Mouse (Mus musculus): ENCODE data around the gene Gfpt1.

Gfpt1 gene

DNA sequence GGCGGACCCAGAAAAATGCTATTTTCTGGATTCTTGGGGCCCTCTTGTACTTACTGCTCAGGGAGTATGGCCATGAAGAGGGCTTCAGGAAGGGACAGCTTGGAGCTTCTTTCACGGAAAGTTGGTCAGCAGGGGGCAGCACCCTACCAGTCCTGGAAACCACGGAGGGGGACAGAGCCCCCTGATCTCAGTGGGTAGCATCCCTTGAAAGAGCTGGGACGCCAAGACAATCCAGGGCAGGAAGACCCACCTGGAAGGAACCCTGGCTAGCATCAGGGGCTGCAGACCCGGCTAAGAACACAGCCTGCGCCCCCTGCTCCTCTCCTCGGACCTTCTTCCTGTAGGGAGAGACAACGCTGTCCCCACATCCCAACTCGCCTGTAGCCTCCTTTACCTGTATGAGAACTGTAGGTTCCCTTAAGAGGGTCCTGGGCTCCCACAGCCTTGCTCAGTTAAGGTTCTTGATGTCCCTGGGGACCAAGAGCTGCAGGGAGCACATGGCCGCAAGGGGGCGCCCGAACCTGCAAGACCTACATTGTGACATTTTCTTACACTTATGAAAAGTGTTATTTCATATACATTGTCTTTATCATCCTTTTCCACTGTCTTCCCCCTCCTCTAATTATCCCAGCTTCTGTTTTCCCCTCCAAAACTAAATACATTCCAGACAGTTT is 58.8 kb downstream of the Gfpt1 start:
- DNase-seq, result peak; percentile 96

DNA sequence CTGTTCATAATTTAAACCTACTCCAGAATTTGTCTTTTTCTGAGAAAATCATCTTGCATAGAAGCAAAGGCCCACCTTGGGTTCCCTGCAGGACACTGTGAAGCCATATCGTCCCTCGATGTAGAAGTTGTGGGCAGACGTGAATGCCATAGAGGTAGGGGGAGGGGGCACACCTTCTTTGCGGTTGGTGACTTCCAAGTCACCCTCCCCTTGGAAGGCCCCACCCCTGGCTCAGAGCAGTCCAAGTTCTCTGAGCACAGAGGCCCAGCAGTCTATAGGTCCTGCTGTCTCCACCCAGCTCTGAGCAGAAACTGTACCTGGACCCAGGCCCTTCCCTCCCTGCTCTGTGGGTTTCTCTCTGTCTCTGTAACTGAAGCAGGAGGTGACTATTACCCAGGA is 59.3 kb downstream of the Gfpt1 start:
- no peak for DNase-seq

DNA sequence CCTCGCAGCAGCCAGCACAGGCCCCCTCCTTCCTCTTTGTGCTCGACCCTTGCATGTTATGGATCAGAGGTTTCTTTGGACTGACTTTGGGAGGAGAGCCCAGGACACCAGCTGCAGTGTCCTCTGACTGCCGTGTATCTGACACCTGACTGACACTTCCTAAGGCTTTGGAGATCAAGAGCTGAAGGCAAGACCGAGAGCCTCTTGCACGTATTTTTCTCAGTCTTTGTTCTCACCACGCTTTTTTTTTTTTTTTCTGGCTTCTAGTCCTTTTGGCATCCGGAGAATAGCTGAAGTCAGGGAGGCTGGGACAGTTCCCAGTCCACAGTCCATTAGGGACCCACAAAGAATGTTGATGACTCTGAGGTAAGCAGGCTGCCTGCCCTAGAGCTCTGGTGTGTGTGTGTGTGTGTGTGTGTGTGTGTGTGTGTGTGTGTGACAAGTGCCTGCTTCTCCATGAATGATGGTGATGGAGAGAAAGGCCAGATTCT is 59.8 kb downstream of the Gfpt1 start:
- DNase-seq, result peak; percentile 92

DNA sequence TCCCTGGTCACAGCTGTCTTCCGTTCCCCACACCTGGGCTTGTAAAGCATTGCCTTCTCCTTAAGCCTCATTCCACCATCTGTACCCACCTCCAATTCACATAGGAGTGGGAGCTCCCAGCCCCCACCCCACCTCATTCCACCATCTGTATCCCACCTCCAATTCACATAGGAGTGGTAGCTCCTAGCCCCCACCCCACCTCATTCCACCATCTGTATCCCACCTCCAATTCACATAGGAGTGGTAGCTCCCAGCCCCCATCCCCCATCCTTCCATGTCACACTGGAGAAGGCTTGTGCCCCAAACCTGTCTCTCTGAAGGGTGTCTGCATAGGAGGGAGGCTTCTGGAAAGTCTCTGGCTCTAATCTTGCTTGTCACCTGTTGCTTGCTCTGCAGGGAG is 60.7 kb downstream of the Gfpt1 start:
- DNase-seq, result peak; percentile 81

DNA sequence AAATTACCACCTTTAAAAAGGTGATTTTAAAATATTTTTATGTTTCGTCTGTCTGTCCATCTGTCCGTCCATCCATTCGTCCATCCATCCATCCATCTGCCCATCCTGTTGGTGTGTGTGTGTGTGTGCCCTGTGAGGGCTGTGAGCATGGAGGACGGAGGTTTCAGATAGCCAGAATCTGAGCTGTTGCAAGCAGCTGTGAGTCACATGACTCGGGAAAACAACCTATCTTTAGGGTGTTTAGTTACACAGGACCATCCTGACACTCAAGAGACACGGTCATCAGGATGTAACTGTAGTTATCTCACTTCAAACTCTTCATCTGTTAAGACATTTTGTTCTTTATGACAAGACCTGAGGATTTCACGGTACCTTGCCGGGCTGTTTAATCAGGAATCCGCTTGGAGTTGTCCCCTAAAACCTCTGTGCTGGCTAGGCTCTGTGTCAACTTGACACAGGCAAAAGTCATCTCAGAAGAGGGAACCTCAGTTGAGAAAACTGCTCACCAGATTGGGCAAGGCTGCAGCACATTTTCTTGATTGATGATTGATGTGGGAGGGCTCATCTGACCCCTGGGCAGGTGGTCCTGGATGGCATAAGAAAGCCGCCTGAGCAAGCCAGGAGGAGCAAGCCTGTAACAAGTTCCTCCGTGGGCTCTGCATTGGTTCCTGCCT is 61.6 kb downstream of the Gfpt1 start, which contains the start of gene D6Ertd527e:
TSS of gene D6Ertd527e (plus strand) at position 624 of the 674 bp plus-strand sequence.
- peak; percentile 70 for DNase-seq

DNA sequence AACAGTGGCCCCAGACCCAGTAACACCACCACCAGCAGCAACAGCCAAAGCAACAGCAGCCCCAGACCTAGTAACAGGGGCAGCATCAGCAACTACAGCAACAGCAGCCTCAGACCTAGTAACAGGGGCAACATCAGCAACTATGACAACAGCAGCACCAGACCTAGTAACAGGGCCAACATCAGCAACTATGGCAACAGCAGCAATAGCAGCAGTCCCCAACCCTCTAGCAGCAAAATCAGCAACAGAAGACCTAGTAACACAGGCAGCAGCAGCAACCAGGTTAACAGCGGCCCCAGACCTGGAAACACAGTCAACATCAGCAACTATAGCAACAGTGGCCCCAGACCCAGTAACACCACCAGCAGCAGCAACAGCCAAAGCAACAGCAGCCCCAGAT is 68.8 kb downstream of the Gfpt1 start:
- DNase-seq, result peak; percentile 86

DNA sequence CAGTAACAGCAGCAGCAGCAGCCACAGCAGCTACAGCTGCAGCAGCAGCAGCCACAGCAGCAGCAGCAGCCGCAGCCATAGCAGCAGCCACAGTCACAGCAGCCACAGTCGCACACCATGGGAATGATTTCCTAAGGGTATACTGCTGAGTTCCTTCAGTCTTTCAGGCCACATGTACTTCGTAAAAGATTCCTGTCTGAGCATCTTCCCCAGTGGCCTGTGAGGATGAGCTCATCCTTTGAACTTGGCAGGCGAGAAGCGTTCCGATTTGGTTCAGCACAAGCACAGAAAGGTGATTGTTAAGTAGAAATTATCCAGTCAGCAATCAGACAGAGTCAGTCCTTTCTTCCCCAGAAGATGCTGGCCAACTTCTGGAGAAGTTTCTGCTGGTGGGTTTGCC is 69.5 kb downstream of the Gfpt1 start:
- peak; percentile 94 for DNase-seq

DNA sequence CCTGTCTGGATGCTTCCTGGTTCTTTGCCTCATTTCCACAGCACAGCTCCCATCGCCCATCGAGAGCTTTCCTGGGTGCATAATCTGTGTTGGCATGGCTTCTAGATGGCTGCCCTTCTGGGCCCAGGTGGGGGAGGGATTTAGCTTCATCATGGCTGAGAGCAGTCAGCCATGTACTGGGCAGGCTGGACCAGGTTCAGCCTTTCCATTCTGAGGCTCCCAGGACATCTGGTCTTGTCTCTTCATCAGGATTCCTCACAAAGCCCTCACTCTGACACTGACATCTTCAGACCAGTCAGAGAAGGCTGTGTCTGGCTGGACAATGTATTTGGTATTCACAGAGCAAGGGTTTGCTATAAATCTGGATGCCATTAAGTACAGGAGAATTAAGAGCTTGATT is 73.3 kb downstream of the Gfpt1 start:
- no peak for DNase-seq

DNA sequence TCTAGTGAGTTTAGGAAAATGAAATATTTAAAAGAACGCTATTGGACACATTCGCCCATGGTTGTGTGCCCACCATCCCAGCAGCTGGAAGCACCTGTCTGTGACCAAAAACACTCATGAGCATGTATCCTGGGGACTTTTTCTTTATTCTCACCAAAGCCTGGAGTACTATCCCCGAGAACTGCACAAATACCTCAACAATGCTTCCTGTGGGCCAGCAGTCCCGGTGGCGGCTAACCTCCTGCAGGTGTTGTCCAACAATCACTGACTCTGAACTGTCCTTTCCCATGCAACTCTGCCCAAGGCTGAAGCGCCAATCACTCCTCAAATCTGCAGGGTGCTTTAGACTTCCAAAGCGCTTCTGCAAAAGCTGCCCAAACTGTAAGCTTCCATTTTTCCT is 74.0 kb downstream of the Gfpt1 start:
- peak; percentile 70 for DNase-seq

DNA sequence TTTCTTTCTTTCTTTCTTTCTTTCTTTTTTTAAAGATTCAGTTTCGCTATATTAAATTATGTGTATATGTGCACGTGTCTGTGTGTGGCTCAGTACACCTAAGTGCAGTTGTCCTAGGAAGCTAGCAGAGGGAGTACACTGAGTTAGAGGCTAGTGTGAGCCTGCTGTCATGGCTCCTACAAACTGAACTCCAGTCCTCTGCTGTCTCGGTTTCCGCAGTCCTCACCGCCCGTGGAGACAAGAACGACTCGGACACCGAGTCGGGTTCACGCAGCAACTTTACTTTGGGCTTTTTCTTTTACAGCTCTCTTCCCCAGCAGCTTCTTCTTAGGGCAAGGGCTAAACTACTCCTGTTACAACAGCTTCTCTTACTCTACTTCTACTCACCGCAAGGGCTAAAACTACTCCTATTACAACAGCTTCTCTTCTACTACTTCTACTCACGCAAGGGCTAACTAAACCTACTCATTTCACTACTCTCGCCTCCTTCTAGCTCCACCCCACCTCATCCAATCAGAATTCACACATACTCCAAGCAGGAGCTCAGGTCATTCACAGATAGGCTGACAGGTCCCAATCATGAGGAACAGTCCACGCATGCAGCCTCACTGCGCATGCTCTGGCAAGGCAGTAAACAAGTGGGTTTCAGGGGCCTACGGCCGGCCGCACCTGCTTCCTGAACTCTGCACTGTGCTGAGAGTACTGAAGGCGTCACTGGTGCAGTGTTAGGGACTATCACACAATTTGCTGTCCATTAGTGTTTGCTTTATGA is 76.6 kb downstream of the Gfpt1 start:
- DNase-seq, result peak; percentile 61

DNA sequence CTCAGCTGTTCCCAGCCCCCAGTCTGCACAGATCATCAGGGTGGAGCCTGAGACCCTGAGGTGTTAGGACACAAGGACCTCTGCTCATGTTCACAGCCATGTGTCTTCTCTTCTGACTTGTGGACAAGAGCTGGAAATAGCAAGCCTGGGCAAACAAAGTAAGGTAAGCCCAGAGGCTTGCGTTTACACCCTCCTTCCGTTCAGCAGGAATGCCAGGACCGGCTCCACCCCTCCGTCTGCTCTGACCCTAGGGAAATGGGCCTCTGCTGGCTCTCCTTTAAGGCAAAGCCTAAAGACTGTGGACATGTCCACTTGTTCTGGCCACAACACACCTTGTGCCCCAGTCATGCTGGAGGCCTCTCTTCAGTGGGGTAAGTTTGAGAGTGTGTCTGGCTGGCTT is 77.3 kb downstream of the Gfpt1 start:
- no peak for DNase-seq

DNA sequence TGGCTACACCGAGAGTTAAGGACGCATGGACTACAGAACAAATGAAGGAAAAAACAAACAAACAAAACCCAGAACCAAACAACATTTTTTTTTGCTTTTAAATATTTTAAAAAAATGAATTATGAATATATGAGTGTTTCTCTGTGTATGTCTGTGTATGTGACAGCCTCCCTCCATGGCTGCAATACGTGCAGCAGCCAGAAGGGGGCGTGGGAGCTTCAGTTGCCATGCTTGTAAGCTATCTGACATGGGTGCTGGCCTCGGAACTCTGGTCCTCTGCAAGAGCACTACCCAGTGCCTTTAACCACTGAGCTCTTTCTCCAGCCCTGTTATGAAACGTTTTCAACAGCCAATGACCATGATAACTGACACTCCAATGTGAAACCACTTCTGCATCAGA is 78.0 kb downstream of the Gfpt1 start:
- DNase-seq, result peak; percentile 61

DNA sequence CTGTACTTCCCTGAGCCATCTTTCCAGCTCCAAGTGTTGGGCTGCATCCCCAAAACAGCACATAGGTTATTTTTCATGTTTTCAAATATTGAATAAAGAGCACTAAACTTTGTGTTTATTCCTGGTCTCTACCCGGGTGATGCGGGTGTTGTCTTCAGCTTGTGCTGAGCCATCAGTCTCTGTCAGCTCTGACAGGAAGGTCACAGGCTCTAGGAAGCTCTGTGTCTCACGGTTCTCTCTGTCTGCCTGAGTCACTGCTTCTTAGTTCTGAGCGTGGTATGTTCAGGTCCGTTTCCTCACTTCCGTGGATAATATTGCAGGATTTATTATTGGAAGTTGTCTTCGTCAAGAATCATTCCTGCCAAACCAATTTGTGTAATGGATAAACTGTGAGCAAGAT is 79.3 kb downstream of the Gfpt1 start:
- peak; percentile 79 for DNase-seq

DNA sequence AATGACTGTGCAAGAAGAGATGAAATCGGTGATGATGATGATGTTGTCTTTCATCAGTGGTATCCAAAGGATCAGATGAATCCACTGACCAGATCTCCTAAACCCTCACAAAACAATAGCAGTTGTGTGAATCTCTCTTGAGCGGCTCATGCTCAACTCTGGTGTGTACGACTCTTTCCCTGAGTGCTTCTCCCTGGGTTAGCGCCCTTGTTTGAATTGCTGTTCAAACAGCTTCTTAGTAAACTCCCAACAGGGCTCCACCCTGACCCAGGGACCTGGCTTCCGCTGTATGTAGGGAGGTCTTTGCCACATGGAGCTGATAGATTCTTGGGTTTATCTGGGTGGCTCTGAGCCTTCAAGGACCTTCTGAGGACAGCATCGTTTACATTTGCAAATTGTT is 80.8 kb downstream of the Gfpt1 start:
- peak; percentile 4 for DNase-seq

DNA sequence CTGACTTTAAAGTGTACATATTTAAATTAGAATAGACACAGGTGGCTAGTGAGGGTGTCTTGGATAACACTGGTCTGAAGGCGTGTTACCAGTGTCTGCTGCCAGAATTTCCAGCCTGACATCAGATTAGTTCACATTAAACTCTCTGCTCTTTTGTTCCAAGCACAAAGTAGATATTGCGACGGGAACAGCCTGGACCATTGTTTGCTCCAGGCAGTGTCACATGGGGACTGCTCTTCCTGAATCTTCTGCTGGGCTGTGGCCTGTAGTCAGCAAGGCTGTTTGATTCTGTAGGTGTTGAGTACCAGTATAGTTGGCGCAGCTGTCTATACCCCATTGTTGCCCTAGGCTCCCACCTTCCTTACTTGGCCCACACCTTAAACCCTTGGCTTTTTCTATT is 81.3 kb downstream of the Gfpt1 start:
- DNase-seq, result peak; percentile 70

DNA sequence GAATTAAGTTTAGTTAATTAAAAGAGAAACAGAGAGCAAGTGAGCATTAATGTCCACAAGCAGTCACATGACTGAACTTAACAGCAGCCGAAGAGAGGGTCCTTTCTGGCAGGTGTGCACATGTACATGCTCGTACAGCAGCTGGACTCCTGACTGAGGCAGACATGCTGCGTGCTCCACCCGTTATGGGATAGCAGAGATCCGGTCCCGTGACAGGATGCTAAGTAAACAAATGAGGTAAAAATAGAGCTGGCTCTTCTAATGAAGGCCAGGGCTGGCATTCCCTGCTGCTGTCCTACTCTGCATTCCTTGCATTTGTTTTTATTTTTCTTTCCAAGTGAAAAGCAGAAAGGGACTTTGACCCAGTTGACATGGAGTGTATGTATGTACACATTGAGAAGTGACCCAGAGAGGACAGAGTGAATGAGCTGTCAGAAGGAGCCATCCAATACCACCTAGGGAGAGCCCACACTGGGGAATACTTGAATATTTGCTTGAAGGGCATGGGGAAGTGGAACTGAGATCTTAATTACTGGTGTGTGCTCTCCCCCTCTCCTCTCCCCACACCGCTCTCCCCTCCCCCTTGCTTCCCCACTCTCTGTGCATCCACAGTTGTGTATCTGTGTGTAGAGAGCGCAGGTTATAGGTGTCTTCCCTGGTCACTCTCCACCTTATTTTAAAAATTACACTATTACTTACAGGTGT is 84.6 kb downstream of the Gfpt1 start:
- DNase-seq, result peak; percentile 87

DNA sequence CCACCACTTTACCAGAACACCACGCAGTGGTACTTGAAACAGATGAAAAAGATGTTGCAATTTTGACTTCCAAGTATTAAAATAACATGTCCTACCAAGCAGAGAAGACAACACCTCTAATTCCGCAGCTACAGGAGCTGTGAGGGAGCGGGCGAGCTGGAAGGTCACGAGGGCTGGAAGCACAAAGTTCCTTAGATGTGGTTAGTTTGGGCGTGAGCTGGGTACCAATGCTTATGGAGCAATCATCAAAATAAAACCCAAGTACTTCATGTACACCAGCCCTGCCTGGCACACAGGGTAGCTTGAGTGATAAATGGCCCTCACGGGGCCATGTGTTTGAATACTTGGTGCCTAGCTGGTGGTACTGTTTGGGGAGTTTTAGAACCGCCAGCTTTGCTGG is 87.2 kb downstream of the Gfpt1 start:
- DNase-seq, result peak; percentile 84

DNA sequence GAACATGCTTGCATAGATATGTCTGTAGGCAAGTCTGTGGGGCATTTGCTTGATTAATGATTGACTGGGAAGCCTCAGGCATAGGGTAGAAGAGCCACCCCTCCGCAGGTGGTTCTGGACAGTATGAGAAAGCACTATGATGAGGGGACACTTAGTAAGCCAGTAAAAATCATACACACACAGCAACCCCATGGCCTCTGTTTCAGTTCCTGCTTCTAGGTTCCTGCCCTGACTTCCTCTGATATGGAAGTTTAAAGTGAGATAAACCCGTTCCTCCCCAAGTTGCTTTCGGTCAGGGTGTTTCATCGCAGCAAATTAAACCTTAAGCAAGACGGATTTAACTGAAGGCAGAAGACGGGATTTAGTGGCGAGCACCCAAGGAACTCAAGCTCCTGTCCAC is 88.0 kb downstream of the Gfpt1 start:
- peak; percentile 82 for DNase-seq

DNA sequence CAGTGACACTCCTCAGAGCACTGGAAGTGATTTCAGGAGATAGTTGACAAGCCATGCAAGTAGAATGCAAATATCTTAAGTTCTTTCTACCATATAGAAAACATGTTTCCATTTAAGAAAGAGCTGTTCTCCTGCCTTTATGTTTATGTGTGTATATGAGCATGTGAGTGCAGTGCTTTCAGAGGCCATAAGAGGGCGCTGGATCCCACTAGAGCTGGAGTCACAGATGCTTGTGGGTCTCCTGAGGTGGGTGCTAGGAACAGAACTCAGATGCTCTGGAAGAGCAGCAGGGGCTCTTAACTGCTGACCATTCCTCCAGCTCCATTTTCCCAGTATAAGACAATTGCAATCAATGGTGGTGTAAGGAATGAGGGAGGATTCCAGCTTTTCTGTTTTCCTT is 88.4 kb downstream of the Gfpt1 start:
- DNase-seq, result no peak

DNA sequence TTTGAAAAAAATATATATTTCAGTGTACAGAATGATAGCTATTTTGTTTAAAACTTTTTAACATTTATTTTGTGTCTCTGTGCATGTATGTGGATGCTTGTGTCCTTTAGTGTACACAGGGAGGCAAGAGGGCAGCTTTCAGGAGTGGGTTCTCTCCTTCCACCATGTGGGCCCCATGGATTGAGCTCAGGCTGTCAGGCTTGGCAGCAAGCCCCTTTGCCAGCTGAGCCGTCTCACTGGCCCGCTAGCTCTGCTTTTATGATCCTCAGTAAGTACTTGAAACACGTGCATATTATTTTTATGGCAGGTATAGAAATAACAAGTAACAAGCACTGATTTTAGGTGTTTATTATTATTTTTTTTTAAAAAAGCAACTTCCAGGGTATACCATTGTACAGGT is 90.9 kb downstream of the Gfpt1 start:
- peak; percentile 62 for DNase-seq

DNA sequence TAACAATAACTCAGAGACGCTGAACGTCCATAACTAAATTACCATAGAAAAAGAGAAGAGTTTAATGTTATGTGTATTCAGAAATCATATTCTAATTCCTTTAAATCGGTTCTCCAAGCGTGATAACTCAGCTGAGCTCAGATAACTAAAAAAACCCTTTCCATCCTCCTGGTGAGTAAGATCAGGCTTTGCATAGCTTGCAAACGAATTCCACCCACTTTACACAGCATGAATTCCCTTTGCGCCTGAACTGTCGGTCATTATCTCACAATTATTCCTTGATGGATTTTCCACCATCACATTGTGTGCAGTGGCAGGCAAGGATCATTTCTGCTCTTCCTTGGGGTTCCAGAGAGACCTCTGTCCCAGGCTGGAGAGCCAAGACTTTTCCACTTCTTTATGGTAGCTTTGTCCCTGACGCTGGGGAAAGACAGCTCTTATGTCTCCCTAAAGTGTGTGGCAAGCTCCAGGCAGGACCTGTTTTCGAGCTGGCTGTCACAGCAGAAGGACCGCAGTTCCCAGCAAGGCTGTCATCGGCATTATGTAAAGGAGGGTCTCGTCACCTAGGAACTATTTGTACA is 91.4 kb downstream of the Gfpt1 start:
- peak; percentile 62 for DNase-seq

DNA sequence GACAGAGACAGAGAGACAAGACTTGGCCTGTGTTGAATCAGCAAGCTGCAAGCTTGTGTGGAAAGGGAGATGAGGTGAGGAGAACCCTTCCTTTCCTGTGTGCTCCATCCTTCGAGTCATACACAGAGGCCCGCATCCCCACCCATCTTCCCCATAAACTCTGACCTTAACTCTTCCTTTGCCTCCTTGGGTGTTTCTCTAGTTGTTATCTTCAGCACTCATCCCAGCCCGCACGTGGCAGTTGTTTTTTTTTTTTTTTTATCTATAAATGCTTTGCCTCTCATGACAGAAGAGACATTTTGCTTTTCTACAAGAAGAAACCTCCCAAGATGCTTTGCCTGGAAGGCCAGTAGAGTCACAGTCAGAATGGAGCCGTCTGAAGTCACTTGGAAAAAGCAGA is 95.8 kb downstream of the Gfpt1 start:
- DNase-seq, result no peak
